Mouse (Mus musculus) heart, embryonic 10.5 days (tissue): ENCODE results near the gene Zbp1. TPM values are rescaled to one million over a fixed set of nuclear protein-coding genes. Genes with fewer than 3 reads are reported as not detected.

ENCODE experiments used
- DNase-seq: peaks from one replicate; pipeline ENCODE4 v3.0.0-alpha.2; 2017; ENCODE audit warnings: low spot score
- H3K27ac ChIP-seq: fragments of 300-500 bp; sonication (generic); 2 replicates; pipeline ENCODE4 v1.5.1; 2016; ENCODE audit warnings: mild to moderate bottlenecking
- H3K27me3 ChIP-seq: fragments of 300-500 bp; sonication (generic); 2 replicates; pipeline ENCODE4 v1.6.1; 2016; ENCODE audit warnings: mild to moderate bottlenecking; ENCODE audit not compliant: poor library complexity, insufficient read depth, severe bottlenecking
- H3K36me3 ChIP-seq: fragments of 300-500 bp; sonication (generic); 2 replicates; pipeline ENCODE4 v1.6.1; 2016; ENCODE audit warnings: mild to moderate bottlenecking, moderate library complexity
- H3K4me1 ChIP-seq: fragments of 300-500 bp; sonication (generic); 2 replicates; pipeline ENCODE4 v1.6.1; 2016; ENCODE audit warnings: mild to moderate bottlenecking
- H3K4me3 ChIP-seq: fragments of 300-500 bp; sonication (generic); 2 replicates; pipeline ENCODE4 v1.5.1; 2016; ENCODE audit warnings: mild to moderate bottlenecking, moderate library complexity
- H3K9me3 ChIP-seq: fragments of 300-500 bp; sonication (generic); 2 replicates; pipeline ENCODE4 v1.6.1; 2016; ENCODE audit warnings: mild to moderate bottlenecking, moderate library complexity
- WGBS: fragments of 180-500 bp; shearing (Covaris S2); methylation state at CpG from one replicate; pipeline ENCODE4 v1.1.7; 2016; 5-methylcytosine and 5-hydroxymethylcytosine counted together
- polyA plus RNA-seq: library from polyadenylated mRNA; unstranded; fragments of >200 nt; fragmentation: Nextera tagmentation; extraction: Ambion mirVana; gene quantifications from 2 replicates; pipeline ENCODE4 v1.2.1, GENCODE M21; 2016

The Zbp1 gene
- not detected in 2 replicates for polyA plus RNA-seq

DNA sequence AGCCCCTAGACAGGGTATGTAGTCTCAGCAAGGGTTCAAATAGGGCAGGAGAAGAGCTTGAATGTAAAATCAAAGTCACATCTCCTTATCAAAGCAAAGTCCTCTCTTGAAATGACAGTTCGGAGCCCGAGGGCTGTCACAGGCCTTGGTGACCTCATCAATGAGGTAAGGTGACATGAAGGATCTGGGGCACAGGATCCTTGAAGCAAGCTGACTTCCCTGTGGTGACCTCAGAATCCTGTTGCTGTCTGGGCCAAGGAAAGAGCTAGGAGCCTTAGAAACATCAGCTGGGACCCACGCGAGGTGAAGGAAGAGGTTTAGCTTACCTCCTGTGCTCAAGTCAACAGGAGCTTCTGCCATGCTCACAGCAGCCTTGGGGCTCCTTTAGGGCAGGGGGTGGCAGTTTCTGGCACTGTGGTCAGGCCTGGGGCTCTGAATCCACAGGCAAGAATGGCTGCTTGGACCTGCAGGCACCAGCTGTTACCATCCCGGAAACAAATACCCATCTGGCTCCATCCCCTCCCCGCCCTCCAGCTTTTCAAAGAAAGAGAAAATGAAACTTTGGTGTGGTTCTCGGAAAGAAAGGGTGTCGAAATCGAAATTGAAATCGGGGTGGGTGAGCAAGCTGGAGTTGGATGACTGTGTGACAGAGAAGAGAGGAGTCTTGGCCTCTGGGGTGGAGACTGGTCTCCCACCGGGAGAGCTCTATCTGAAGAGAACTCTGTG is at the start of gene Zbp1:
Zbp1 (minus strand) TSS at position 508 of the 726 bp plus-strand sequence.
- peak; percentile 56 for DNase-seq
- WGBS, result 60% methylated on average over 11 of the region's 11 CpGs
- Histone ChIP-seq H3K36me3 (no peaks in the 10 kb centered on the region), H3K27ac (no peak within 1 kb of the TSS), H3K4me3 (no peak within 1 kb of the TSS), H3K9me3 (no peaks in the 10 kb centered on the region), H3K4me1 (no peaks in the 10 kb centered on the region), H3K27me3 (peaks cover 25% of the 10 kb centered on the region)

DNA sequence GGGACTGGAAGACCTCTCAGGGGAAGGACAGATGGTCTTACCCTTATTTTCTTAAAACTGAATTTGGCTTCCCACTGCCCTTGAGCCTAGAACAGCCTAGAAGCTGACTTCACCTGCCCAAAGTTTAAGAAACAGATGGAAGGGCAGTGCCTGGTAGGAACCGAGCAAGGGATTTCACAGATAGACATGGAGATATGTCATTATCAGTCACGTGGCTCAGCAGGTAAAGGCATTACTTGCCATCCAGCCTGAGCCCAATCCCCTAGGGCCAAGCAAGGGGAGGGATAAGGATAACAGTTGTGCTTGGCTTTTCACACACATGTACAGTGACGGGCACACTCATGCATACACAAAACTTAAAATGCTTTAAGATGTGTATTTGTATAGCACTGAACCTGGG is 48.8 kb upstream of the Zbp1 start:
- Histone ChIP-seq H3K4me3 (no peak overlapping the region), H3K9me3 (no peaks in the 10 kb centered on the region), H3K27me3 (peaks cover 43% of the 10 kb centered on the region), H3K4me1 (peaks cover 53% of the 10 kb centered on the region), H3K27ac (no peak overlapping the region), H3K36me3 (no peaks in the 10 kb centered on the region)
- 73% methylated on average over 3 of the region's 3 CpGs for WGBS
- DNase-seq, result no peak

- Histone ChIP-seq H3K4me1 (peaks cover 57% of the 10 kb centered on the region), H3K4me3 (no peak overlapping the region), H3K27me3 (peaks cover 33% of the 10 kb centered on the region), H3K36me3 (no peaks in the 10 kb centered on the region), H3K27ac (no peak overlapping the region), H3K9me3 (no peaks in the 10 kb centered on the region)
- 76% methylated on average over 25 of the region's 25 CpGs for WGBS
- DNase-seq, result no peak
Observed at GRCm38 (mm10) chr2:173266349-173267112, 47.8 kb upstream of the Zbp1 start.

DNA sequence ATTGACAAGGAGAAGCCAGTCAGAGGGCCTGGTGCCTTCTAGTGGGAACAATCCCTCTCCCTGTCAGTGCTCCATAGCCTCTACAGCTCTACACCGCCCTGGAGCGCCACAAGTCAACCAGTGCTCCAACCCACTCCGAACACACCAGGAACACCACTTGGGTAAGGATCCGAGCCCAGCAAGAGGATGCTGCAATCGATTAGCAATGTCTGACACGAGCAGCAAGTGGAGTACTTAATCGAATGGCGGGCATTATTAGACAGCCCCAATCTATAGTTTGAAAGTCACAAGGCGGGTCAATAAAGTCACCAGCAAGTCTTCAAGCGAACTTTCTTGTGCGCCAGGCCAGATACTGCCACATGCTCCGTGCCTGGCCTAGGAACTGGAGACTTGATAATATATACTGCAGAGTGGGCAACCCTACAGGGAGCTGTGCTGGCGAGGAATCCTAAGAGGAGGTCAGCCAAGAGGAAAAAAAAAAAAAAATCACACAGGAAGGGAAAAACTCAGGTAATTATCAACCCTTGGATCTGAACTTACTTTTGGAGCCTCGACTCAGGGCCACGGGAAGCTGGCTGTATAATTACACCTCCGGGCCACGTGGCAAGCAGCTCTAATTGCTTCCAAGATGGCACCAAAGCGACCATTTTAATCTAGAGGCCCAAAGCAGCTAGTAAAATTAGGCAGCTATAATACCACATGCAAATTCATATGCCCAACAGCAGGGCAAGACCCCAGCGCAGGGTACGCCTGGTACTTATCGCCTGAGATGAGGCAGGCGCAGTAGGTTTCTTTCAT is 46.9 kb upstream of the Zbp1 start:
- Histone ChIP-seq H3K9me3 (no peaks in the 10 kb centered on the region), H3K36me3 (no peaks in the 10 kb centered on the region), H3K27ac (no peak overlapping the region), H3K4me1 (peaks cover 64% of the 10 kb centered on the region), H3K27me3 (peaks cover 31% of the 10 kb centered on the region), H3K4me3 (no peak overlapping the region)
- WGBS, result 89% methylated on average over 22 of the region's 22 CpGs
- no peak for DNase-seq

- H3K9me3 ChIP-seq, result no peaks in the 10 kb centered on the region
- no peaks in the 10 kb centered on the region for H3K36me3 ChIP-seq
- H3K27ac ChIP-seq, result peak overlapping the region; percentile 42; the same call in 1 of the 2 replicates
- no peak for DNase-seq
- peaks cover 28% of the 10 kb centered on the region for H3K27me3 ChIP-seq
- no peak overlapping the region for H3K4me3 ChIP-seq
- H3K4me1 ChIP-seq, result peaks cover 62% of the 10 kb centered on the region
- 35% methylated on average over 13 of the region's 13 CpGs for WGBS
Observed at GRCm38 (mm10) chr2:173264467-173265128, 45.9 kb upstream of the Zbp1 start.

GRCm38 (mm10) chr2:173263636-173264330 is 45.1 kb upstream of the Zbp1 start:
- Histone ChIP-seq H3K9me3 (no peaks in the 10 kb centered on the region), H3K4me3 (no peak overlapping the region), H3K4me1 (peaks cover 64% of the 10 kb centered on the region), H3K27ac (peak overlapping the region; percentile 42; the same call in 1 of the 2 replicates), H3K36me3 (no peaks in the 10 kb centered on the region), H3K27me3 (peaks cover 28% of the 10 kb centered on the region)
- 62% methylated on average over 11 of the region's 11 CpGs for WGBS
- no peak for DNase-seq

DNA sequence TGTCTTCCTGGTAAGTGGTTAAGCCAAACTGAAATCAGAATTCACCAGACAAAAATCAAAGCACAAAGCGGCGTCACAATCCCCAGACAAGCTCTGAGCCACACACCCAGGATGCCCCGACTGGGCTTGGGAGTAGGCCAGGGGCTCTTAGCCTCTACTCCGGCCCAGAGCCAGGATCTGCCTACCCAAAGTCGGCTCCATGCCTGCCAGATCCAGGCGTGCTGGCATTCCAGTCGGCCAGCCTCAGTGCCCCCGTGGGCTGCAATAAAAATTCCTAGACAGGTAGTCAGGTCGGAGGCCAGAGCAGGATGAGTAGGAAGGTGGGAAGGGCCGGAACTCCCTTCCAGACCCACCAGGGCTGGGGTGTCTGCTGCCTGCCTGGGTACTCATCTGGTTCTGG is 42.8 kb upstream of the Zbp1 start:
- Histone ChIP-seq H3K27ac (no peak overlapping the region), H3K9me3 (no peaks in the 10 kb centered on the region), H3K4me3 (no peak overlapping the region), H3K4me1 (peaks cover 82% of the 10 kb centered on the region), H3K27me3 (peaks cover 26% of the 10 kb centered on the region), H3K36me3 (no peaks in the 10 kb centered on the region)
- WGBS, result 79% methylated on average over 10 of the region's 10 CpGs
- DNase-seq, result no peak

GRCm38 (mm10) chr2:173258459-173259091 is 39.9 kb upstream of the Zbp1 start:
- H3K4me3 ChIP-seq, result no peak overlapping the region

DNA sequence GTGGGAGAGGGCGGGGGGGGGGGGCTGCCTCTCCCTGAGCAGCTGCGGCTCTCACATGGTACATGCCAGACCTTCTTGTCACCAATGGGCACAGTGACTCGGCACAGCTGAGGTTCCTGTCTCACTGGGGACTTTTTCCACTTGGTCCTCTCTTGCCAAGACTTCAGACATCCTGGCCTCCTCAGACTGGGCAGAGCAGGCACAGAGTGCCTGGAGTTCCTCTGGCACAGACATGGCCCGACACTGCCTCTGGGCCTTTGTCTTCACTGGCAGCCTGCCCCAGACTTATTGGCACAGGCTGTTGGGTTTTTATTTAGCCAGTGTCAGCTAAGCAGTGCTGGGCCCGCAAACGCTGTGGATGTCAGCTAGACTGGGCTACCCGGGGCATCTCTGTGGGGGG is 38.9 kb upstream of the Zbp1 start:
- Histone ChIP-seq H3K27ac (no peak overlapping the region), H3K36me3 (no peaks in the 10 kb centered on the region), H3K27me3 (peaks cover 46% of the 10 kb centered on the region), H3K9me3 (no peaks in the 10 kb centered on the region), H3K4me1 (peaks cover 92% of the 10 kb centered on the region), H3K4me3 (no peak overlapping the region)
- DNase-seq, result no peak
- WGBS, result 51% methylated on average over 7 of the region's 7 CpGs

More at GRCm38 (mm10) chr2:173258459-173259091, 39.9 kb upstream of the Zbp1 start:
- peaks cover 88% of the 10 kb centered on the region for H3K4me1 ChIP-seq
- no peak overlapping the region for H3K27ac ChIP-seq
- H3K9me3 ChIP-seq, result no peaks in the 10 kb centered on the region
- no peak for DNase-seq
- no peaks in the 10 kb centered on the region for H3K36me3 ChIP-seq
- H3K27me3 ChIP-seq, result peaks cover 40% of the 10 kb centered on the region
- WGBS, result 34% methylated on average over 9 of the region's 9 CpGs

GRCm38 (mm10) chr2:173256552-173256949 is 37.8 kb upstream of the Zbp1 start:
- Histone ChIP-seq H3K9me3 (no peaks in the 10 kb centered on the region), H3K27ac (no peak overlapping the region), H3K36me3 (no peaks in the 10 kb centered on the region), H3K27me3 (peaks cover 50% of the 10 kb centered on the region), H3K4me1 (peaks cover 92% of the 10 kb centered on the region), H3K4me3 (no peak overlapping the region)
- no peak for DNase-seq
- WGBS, result 68% methylated on average over 4 of the region's 4 CpGs

GRCm38 (mm10) chr2:173255810-173256551 is 37.3 kb upstream of the Zbp1 start:
- Histone ChIP-seq H3K36me3 (no peaks in the 10 kb centered on the region), H3K27ac (no peak overlapping the region), H3K27me3 (peaks cover 44% of the 10 kb centered on the region), H3K4me3 (no peak overlapping the region), H3K9me3 (no peaks in the 10 kb centered on the region), H3K4me1 (peaks cover 92% of the 10 kb centered on the region)
- WGBS, result 59% methylated on average over 7 of the region's 7 CpGs
- DNase-seq, result no peak
